Mouse (Mus musculus): ENCODE measurements around the gene Gm17019.
"Not testable (repeated sequence)": the region's sequence is repeated elsewhere in the genome, so short reads cannot be mapped to it uniquely, and the experiment has no call there.

Gene Gm17019

GRCm38 (mm10) chr5:15032898-15033297 is at the start of gene Gm17019:
TSS of gene Gm17019 (minus strand) at chr5:15032998.
- DNase-seq (ENCODE audit: low read depth, low spot score): not testable (repeated sequence)

GRCm38 (mm10) chr5:15062385-15062715 is 29.6 kb upstream of the Gm17019 start:
- DNase-seq (ENCODE audit: low read depth, low spot score): not testable (repeated sequence)

- DNase-seq (ENCODE audit: low read depth, low spot score): not testable (repeated sequence)
These were observed 29.0 kb upstream of the Gm17019 start for GRCm38 (mm10) chr5:15061638-15062384.

- DNase-seq (ENCODE audit: low read depth, low spot score): not testable (repeated sequence)
These were observed 21.6 kb upstream of the Gm17019 start for GRCm38 (mm10) chr5:15054151-15055025.

DNA sequence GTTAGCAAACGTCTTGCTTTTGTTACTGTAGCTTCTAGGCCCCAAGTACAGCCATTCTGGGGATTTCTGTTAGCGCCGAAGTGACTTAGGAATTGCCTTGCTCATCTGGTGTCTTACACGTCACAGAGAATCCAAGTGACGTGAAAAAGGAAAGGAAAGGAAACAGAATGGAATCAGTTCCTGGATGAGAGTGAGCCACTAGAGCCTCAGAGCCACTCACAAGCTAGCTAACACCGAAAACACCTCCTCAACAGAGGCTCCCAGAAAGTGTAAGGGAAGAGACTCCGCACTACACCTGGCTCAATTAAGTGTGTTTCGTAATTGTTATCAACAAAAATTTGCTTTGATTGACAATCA is 20.8 kb upstream of the Gm17019 start:
- DNase-seq (ENCODE audit: low read depth, low spot score): not testable (repeated sequence)

DNA sequence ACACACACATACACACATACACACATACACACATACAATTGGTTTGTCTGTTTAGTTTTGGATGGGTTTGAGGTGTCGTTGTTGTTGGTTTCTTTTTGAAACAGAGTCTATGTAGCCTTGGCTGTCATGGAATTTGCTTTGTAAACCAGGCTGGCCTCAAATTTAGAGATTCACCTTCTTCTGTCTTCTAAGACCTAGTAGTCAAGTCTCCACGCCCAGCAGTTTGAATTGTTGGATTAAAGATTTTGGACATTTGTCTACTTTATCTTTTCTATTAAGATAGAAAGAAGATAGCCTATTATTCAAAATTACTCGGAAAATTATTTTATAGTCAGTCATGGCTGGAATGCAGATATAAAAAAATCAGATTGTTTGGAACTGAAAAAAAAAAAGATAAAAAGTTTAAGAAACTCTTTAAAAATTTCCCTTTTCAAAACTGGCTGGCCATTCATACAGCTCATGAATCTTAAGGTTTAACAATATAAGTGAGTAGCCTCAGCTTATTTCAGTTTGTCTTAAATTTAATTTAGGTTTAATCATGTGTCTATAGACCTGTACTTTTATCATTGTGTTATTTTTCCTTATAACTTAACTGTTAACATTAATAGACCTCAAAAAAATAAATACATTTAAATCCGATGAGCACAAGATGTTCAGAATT is 20.3 kb upstream of the Gm17019 start:
- not testable (repeated sequence) for DNase-seq (ENCODE audit: low read depth, low spot score)

DNA sequence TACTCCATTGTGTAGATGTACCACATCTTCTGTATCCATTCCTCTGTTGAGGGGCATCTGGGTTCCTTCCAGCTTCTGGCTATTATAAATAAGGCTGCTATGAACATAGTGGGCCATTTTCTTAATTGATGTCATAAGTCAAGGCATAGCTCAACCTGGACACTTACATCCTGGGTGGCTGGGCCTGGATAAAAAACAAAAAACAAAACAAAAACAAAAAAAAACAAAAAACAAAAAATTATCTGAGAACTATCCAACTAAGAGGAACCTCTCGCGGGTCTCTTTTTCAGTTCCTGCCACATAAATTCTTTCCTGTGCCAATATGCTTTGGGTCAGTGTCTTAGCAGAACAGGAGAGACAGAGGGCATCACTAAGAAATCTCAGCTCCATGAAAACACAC is 18.0 kb upstream of the Gm17019 start:
- not testable (repeated sequence) for DNase-seq (ENCODE audit: low read depth, low spot score)

- DNase-seq (ENCODE audit: low read depth, low spot score): not testable (repeated sequence)
These were observed 12.3 kb upstream of the Gm17019 start for GRCm38 (mm10) chr5:15044830-15045767.

DNA sequence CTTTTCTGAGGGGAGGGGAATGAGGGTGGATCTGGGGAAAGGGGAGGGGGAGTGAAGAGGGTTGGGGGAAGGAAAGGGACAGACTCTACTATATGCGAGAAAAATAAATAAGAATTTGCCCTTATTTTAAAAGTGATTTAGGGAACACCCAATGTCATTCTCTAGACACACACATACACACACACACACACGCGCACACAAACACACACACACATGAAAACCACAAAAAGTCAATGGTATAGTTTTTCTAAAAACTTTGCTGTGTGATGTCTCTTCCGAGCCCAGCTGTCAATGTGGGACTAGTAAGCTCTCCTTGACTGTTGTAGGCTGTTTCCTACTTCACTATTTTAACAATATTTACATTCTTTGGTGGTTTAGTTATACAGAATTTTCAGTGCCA is 8.0 kb upstream of the Gm17019 start:
- not testable (repeated sequence) for DNase-seq (ENCODE audit: low read depth, low spot score)

DNA sequence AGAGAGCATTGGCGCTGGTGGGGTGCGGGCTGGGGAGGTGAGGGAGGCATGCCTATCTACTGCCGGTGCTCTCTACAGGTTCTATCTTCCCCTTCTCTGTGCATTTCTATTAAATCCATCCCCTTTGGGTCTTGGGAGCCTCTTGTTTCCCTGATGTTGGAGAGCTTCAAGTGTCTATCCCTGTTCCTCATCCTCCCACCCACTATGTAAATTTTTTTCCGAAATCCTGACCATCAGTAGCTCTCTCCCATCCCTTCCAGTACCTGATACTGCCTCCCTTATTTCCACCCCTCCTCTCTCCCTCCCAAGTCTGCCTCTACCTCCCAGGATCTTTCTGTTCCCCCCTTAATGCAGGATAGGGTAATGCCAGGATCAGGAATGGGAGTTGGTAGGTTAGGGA is 7.2 kb upstream of the Gm17019 start:
- DNase-seq (ENCODE audit: low read depth, low spot score): not testable (repeated sequence)

DNA sequence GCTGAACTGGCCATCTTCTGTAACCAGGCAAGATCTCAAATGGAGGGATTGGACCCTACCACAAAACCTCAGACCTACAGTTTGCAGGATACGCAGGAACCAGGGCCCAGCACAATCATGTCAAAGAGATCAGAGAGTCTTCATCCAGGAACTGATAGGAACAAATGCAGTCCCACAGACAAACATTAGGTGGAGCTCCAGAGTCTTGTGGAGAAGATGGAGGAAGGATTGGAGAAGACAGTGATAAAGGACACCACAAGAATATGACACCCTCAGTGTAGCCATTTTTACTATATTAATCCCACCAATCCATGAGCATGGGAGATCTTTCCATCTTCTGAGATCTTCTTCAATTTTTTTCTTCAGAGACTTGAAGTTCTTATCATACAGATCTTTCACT is 8.5 kb downstream of the Gm17019 start:
- DNase-seq (ENCODE audit: low read depth, low spot score): not testable (repeated sequence)

- DNase-seq (ENCODE audit: low read depth, low spot score): not testable (repeated sequence)
These were observed 12.7 kb downstream of the Gm17019 start for GRCm38 (mm10) chr5:15020067-15020466.

DNA sequence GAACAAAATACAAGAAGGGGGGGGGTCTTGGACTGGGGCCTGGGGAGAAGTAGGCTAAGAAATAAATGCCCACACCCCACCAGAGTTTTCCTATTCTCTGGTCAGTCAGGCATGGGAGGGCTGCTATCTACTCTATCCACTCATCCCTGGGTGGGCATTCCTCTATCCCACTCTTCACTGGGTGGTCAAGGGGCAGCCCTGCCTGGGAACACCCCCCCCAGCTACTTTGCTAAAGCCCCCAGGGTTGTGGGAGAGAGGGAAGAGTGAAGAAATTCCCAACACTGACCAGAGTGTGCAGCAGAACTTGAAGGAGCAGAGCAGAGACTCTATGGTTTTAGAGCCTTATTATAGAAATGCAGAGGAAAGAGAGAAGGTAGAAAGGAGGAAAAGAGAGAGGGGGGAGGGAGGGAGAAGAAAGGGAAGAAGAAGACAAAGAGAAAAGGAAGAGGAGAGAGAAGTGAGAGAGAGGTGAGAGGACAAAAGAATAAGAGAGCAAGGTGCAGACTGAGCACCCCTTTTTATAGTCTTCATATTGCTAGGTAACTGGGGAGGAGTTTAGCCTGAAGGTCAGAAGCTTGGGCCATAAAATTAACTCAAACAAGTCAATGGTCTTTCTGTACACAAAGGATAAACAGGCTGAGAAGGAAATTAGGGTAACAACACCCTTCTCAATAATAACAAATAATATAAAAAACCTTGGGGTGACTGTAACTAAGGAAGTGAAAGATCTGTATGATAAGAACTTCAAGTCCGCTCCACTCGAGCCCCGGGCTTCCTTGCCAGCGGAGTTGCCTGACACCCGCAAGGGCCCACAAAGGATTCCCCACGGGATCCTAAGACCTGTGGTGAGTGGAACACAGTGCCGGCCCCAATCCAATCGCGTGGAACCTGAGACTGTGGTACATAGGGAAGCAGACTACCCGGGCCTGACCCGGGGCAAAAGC is 21.9 kb downstream of the Gm17019 start:
- DNase-seq (ENCODE audit: low read depth, low spot score): not testable (repeated sequence)

DNA sequence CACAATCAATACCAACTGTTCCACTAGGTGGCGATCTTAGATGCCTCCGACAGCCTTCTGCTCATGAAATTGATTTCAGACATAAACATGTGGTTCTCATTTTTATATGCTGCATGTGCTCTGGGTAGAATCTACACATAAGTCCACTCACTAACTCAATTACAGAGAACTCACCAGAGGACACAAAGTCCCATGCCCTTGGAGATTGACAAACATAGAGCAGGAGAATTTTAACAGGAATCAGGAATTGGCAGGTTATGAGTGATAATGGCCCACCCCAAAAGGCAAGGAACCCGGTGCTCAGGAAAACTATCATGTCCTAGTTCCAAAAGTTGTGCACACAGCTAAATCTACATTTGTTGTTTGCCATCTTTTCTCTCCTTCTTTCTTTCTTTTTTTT is 25.9 kb downstream of the Gm17019 start:
- DNase-seq (ENCODE audit: low read depth, low spot score): not testable (repeated sequence)

DNA sequence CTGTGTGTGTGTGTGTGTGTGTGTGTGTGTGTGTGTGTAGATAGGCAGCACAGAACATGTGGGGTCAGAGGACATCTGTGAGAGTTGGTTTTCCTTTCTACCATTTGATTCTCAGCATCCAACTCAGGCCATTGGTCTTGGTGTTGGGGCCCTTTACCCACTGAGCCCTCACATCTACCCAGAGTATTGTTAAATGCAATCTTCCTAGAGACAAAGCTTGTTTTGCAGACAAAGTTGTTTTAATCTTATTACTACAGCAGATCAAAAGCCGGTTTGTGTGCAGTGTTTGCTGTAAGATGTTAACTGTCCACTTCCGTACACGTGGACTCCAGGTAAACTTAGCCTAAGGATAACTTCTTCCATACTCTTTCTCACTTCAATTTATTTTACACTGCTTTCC is 26.5 kb downstream of the Gm17019 start:
- not testable (repeated sequence) for DNase-seq (ENCODE audit: low read depth, low spot score)

DNA sequence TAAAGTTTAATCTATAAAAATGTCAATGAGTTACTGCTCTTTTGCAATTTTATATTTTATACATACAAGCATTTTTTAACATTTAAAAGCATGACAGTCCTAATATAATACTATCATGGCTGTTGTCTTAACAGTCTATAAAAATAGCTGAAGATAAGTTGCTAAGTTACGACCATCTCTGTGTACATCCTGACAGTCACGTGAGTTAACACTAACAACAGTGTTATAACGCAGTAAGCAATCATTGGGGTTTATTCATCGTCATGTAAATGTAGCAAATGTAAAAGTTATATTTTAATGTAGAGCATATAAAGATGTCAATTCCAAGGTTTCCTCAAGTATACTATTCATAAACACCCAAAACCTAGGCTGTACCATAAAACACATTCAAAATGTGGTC is 27.2 kb downstream of the Gm17019 start:
- not testable (repeated sequence) for DNase-seq (ENCODE audit: low read depth, low spot score)

DNA sequence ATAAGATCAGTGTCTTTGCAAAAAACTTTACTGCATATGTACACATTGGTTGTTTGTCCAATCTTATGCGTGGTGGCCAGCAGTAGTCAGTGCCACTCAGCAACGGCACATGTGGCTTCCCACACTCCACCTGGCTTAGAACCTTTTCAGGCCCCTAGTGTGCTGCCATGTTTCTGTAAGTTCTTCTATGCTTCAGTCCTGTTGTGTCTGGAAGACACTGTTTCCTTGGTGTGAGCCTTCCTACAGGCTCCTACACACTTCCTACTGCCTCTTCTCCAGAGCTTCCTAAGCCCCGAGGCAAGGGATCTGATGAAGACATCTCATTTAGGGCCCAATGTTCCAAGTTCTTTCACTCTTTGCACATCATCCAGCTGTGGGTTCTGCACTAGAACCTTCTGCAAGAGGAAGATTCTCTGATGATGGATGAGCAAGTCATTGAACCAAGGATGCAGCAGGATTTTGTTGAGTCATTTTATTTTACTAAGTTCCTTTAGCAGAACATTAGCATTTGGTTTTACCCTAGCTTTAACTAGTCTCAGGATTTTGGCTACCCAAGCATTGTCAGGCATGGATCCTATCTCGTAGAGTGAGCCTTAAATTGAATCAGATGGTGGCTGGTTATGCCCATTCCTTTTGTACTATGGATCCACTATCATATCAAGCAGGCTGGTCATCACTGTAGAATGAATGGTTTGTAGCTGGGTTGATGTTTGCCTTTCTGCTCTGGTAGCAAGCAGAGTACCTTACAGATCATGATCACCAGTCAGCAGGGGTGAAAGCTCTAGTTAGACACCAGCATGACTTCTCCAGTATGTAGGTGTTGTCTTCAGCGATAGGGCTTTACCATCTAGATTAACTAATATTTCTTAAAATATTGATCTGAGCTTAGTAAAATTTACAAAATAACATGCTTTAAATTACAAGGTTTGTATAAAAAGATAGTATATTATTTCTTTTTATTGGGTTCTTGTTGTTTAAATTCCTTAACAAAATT is 27.9 kb downstream of the Gm17019 start:
- DNase-seq (ENCODE audit: low read depth, low spot score): not testable (repeated sequence)

GRCm38 (mm10) chr5:14998077-14998476 is 34.7 kb downstream of the Gm17019 start:
- DNase-seq (ENCODE audit: low read depth, low spot score): not testable (repeated sequence)

DNA sequence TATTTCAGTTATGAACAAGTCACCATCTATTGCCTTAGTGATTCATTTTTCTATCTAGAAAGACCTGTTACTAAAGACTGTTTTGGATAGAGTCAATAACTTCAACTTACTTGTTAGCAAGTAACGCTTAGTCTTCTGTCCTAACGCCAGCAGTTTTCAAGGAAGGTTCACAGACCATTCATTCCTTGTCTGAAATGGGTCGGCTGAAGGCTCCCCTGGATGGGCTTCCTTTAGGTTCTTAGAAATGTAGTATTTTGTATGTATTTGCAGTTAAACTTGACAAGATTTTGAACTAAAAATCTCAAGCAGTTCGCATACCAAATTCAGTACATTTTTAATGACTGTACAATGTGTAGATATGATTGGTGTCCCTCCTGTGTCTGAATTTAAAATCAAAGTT is 35.2 kb downstream of the Gm17019 start:
- not testable (repeated sequence) for DNase-seq (ENCODE audit: low read depth, low spot score)
